Mouse (Mus musculus): ENCODE data around the gene Atpaf2. TPM values are rescaled to one million over a fixed set of nuclear protein-coding genes. Genes with fewer than 3 reads are reported as not detected.

Gene Atpaf2
- total RNA-seq, 2 experiments from 2014 or later: 27.5 to 28.0 TPM

DNA sequence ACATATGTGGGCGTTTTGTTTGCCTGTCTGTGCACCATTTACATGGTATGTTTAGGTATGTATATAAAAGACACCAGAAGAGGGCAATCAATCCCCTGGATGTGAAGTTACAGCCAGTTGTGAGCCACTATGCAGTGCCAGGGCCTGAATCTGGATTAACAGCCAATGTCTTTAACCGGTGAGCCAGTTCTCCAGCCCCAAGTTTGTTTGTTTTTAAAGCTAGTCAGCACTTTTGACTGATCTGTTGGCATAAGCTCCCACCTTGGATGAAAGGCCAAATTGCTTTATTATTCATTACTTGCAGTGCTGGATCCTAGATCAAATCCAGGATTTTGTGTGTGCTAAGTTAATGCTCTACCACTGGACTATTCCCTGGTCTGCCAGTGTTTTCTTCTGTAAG lies 66.9 kb downstream of the Atpaf2 start:
- DNase-seq (ENCODE audit: low spot score): no peak

Other genes with a start within 250 kb of the Atpaf2 start
- gene Srebf1, start 195.9 kb downstream of the Atpaf2 start, total RNA-seq (2021): 10 to 100 TPM; 32.4 to 35.9 TPM
- 10 to 100 TPM; 61.5 to 67.2 TPM for gene Tom1l2, start 65.6 kb downstream of the Atpaf2 start, total RNA-seq (2021)
- 1 to 10 TPM; 1.0 to 1.4 TPM for gene Drc3, start 65.1 kb downstream of the Atpaf2 start, total RNA-seq (2021)
- 10 to 100 TPM; 62.9 to 69.0 TPM for gene Gid4, start 1.3 kb downstream of the Atpaf2 start, total RNA-seq (2021)
- gene Drg2, start 36.1 kb upstream of the Atpaf2 start, total RNA-seq (2021): 10 to 100 TPM; 23.0 to 25.1 TPM
- under 1 TPM in 1 of 2 experiments, not detected in 1; 0.05 TPM for gene Myo15, start 50.9 kb upstream of the Atpaf2 start, total RNA-seq (2021)
- gene Alkbh5, start 117.9 kb upstream of the Atpaf2 start, total RNA-seq (2021): 100 to 1,000 TPM; 125 to 130 TPM

All from gastrocnemius, adult 18-20 months (tissue).